Mouse (Mus musculus): Measurements from ENCODE around the gene Rnpepl1.
A peak's percentile ranks its signal among the peaks of the same experiment; 100 is the strongest.

GRCm38 (mm10) chr1:92934182-92934827, 23.7 kb downstream of the Rnpepl1 start, which contains the start of gene Capn10:
- TF ChIP-seq CTCF (IDR thresholded peaks at IDR 0.05; ENCODE audit: insufficient read depth, low read length) = no peak
- peak; percentile 87 for TF ChIP-seq POLR2A (IDR thresholded peaks at IDR 0.05; ENCODE audit: borderline replicate concordance, extremely low read depth, low read depth, low read length)
